Mouse (Mus musculus) MEL (cell line): Measurements from ENCODE around the gene Oprl1. TPM values are rescaled to one million over a fixed set of nuclear protein-coding genes. Genes with fewer than 3 reads are reported as not detected.

Experiments used
- DNase-seq: peaks from one replicate; pipeline ENCODE4 v3.0.0; 2011; ENCODE audit warnings: low read depth, low spot score
- H3K27ac ChIP-seq: 2 replicates; pipeline ENCODE4 v1.5.1; 2012; ENCODE audit warnings: low read depth, mild to moderate bottlenecking, control low read depth, low read length, moderate library complexity; ENCODE audit not compliant: control insufficient read depth
- H3K27me3 ChIP-seq, 2 experiments: fragments of 150-350 bp in 1 of 2; sonication (generic) in 1 of 2; 2 replicates each; pipeline ENCODE4 v1.6.1; 2012; ENCODE audit warnings: low read length in 2 of 2, mild to moderate bottlenecking in 2 of 2, improper control_type of control experiment in 1 of 2, moderate library complexity in 1 of 2; ENCODE audit not compliant: insufficient read depth in 2 of 2, control insufficient read depth in 1 of 2
- H3K36me3 ChIP-seq, 2 experiments: 2 replicates each; pipeline ENCODE4 v1.6.1; 2012 to 2014; ENCODE audit warnings: low read length in 2 of 2, improper control_type of control experiment in 1 of 2, inconsistent platforms in 1 of 2, mild to moderate bottlenecking in 1 of 2; ENCODE audit not compliant: insufficient read depth in 2 of 2, control insufficient read depth in 1 of 2
- H3K4me1 ChIP-seq, 2 experiments: fragments of 150-350 bp in 1 of 2; sonication (generic) in 1 of 2; 2 replicates each; pipeline ENCODE4 v1.6.1; 2012; ENCODE audit warnings: low read length in 2 of 2, improper control_type of control experiment in 1 of 2, mild to moderate bottlenecking in 1 of 2; ENCODE audit not compliant: insufficient read depth in 2 of 2, control insufficient read depth in 1 of 2
- H3K4me3 ChIP-seq, 2 experiments: fragments of 150-350 bp in 1 of 2; sonication (generic) in 1 of 2; 2 replicates each; pipeline ENCODE4 v1.5.1; 2012; ENCODE audit warnings: low read depth in 2 of 2, low read length in 2 of 2, mild to moderate bottlenecking in 2 of 2, moderate library complexity in 2 of 2, control low read depth in 1 of 2, improper control_type of control experiment in 1 of 2; ENCODE audit not compliant: control insufficient read depth in 1 of 2, insufficient read depth in 1 of 2
- H3K79me2 ChIP-seq: 2 replicates; pipeline ENCODE4 v1.6.1; 2012; ENCODE audit warnings: mild to moderate bottlenecking, low read length, moderate library complexity; ENCODE audit not compliant: control insufficient read depth, poor library complexity, insufficient read depth
- H3K9ac ChIP-seq: 2 replicates; pipeline ENCODE4 v1.6.1; 2012; ENCODE audit warnings: low read depth, mild to moderate bottlenecking, control low read depth, low read length, moderate library complexity; ENCODE audit not compliant: control insufficient read depth, poor library complexity, severe bottlenecking
- H3K9me3 ChIP-seq: fragments of 150-350 bp; sonication (generic); replicated peaks from 2 replicates; pipeline ENCODE4 v1.6.1; 2012; ENCODE audit warnings: mild to moderate bottlenecking, low read length, improper control_type of control experiment, moderate library complexity; ENCODE audit not compliant: insufficient read depth
- CHD1 ChIP-seq: IDR thresholded peaks from 2 replicates; pipeline ENCODE4 v1.6.1; 2012; ENCODE audit warnings: low read depth, mild to moderate bottlenecking, inconsistent platforms, low read length, improper control_type of control experiment
- CHD2 ChIP-seq: IDR thresholded peaks from 2 replicates; pipeline ENCODE4 v1.6.1; 2011; ENCODE audit warnings: low read length, improper control_type of control experiment
- CTCF ChIP-seq, 3 experiments: IDR thresholded peaks in 2 of 3; conservative IDR thresholded peaks in 1 of 3; 2 replicates each; pipeline ENCODE4 v1.5.1; 2011 to 2012; ENCODE audit warnings: low read length in 3 of 3, low read depth in 2 of 3, mild to moderate bottlenecking in 2 of 3, improper control_type of control experiment in 1 of 3, inconsistent platforms in 1 of 3, mixed read lengths in 1 of 3, moderate library complexity in 1 of 3; ENCODE audit not compliant: control insufficient read depth in 1 of 3, insufficient read depth in 1 of 3, poor library complexity in 1 of 3, severe bottlenecking in 1 of 3
- E2F4 ChIP-seq: IDR thresholded peaks from 2 replicates; pipeline ENCODE4 v1.6.1; 2011; ENCODE audit warnings: low read depth, low read length, improper control_type of control experiment, borderline replicate concordance
- ELF1 ChIP-seq: IDR thresholded peaks from 2 replicates; pipeline ENCODE4 v1.6.1; 2014; ENCODE audit warnings: low read depth, mild to moderate bottlenecking, inconsistent platforms, low read length, improper control_type of control experiment, moderate library complexity
- ETS1 ChIP-seq: IDR thresholded peaks from 2 replicates; pipeline ENCODE4 v1.6.1; 2012; ENCODE audit warnings: low read depth, mild to moderate bottlenecking, inconsistent platforms, low read length, improper control_type of control experiment, moderate library complexity
- GATA1 ChIP-seq: IDR thresholded peaks from 2 replicates; pipeline ENCODE4 v1.6.1; 2011; ENCODE audit warnings: low read depth, low read length, improper control_type of control experiment
- HCFC1 ChIP-seq: IDR thresholded peaks from 2 replicates; pipeline ENCODE4 v1.6.1; 2012; ENCODE audit warnings: low read depth, mild to moderate bottlenecking, inconsistent platforms, low read length, improper control_type of control experiment, moderate library complexity
- KAT2A ChIP-seq: conservative IDR thresholded peaks from 2 replicates; pipeline ENCODE4 v1.6.1; 2012; ENCODE audit warnings: low read depth, low read length, improper control_type of control experiment, inconsistent platforms
- MAFK ChIP-seq: IDR thresholded peaks from 2 replicates; pipeline ENCODE4 v1.6.1; 2011; ENCODE audit warnings: low read depth, mild to moderate bottlenecking, low read length, improper control_type of control experiment, borderline replicate concordance
- MAX ChIP-seq: IDR thresholded peaks from 2 replicates; pipeline ENCODE4 v1.6.1; 2011; ENCODE audit warnings: low read length, improper control_type of control experiment
- MAZ ChIP-seq: IDR thresholded peaks from 2 replicates; pipeline ENCODE4 v1.6.1; 2012; ENCODE audit warnings: low read depth, mild to moderate bottlenecking, inconsistent platforms, low read length, improper control_type of control experiment
- MXI1 ChIP-seq: IDR thresholded peaks from 2 replicates; pipeline ENCODE4 v1.6.1; 2011; ENCODE audit warnings: mild to moderate bottlenecking, low read depth, low read length, improper control_type of control experiment
- MYB ChIP-seq: IDR thresholded peaks from 2 replicates; pipeline ENCODE4 v1.6.1; 2011; ENCODE audit warnings: mild to moderate bottlenecking, low read depth, low read length, improper control_type of control experiment
- MYC ChIP-seq: IDR thresholded peaks from 2 replicates; pipeline ENCODE4 v1.6.1; 2011; ENCODE audit warnings: low read depth, mild to moderate bottlenecking, low read length, improper control_type of control experiment, moderate library complexity
- NELFE ChIP-seq: IDR thresholded peaks from 2 replicates; pipeline ENCODE4 v1.6.1; 2011; ENCODE audit warnings: low read depth, low read length, improper control_type of control experiment
- NRF1 ChIP-seq: IDR thresholded peaks from 2 replicates; pipeline ENCODE4 v1.6.1; 2014; ENCODE audit warnings: low read depth, mild to moderate bottlenecking, inconsistent platforms, low read length, improper control_type of control experiment, moderate library complexity; ENCODE audit not compliant: poor library complexity, insufficient read depth, severe bottlenecking
- POLR2AphosphoS2 ChIP-seq: IDR thresholded peaks from 2 replicates; pipeline ENCODE4 v1.6.1; 2011; ENCODE audit warnings: low read length, improper control_type of control experiment
- POLR2AphosphoS5 ChIP-seq: IDR thresholded peaks from 2 replicates; pipeline ENCODE4 v1.6.1; 2012; ENCODE audit warnings: low read depth, borderline replicate concordance, mild to moderate bottlenecking, inconsistent platforms, low read length, moderate library complexity, mixed read lengths
- RAD21 ChIP-seq: IDR thresholded peaks from 2 replicates; pipeline ENCODE4 v1.6.1; 2011; ENCODE audit warnings: mild to moderate bottlenecking, low read depth, low read length, improper control_type of control experiment
- RCOR1 ChIP-seq: IDR thresholded peaks from 2 replicates; pipeline ENCODE4 v1.6.1; 2012; ENCODE audit warnings: low read depth, mild to moderate bottlenecking, inconsistent platforms, low read length, improper control_type of control experiment
- SMC3 ChIP-seq: IDR thresholded peaks from 2 replicates; pipeline ENCODE4 v1.6.1; 2011; ENCODE audit warnings: low read depth, low read length, improper control_type of control experiment
- TAL1 ChIP-seq: IDR thresholded peaks from 2 replicates; pipeline ENCODE4 v1.6.1; 2012; ENCODE audit warnings: mild to moderate bottlenecking, inconsistent platforms, low read length, moderate library complexity, mixed read lengths
- TBP ChIP-seq: IDR thresholded peaks from 2 replicates; pipeline ENCODE4 v1.8.0; 2011; ENCODE audit warnings: low read depth, low read length, improper control_type of control experiment
- TCF12 ChIP-seq: IDR thresholded peaks from 2 replicates; pipeline ENCODE4 v1.6.1; 2014; ENCODE audit warnings: low read depth, mild to moderate bottlenecking, inconsistent platforms, low read length, improper control_type of control experiment, moderate library complexity
- USF1 ChIP-seq: IDR thresholded peaks from 2 replicates; pipeline ENCODE4 v1.6.1; 2014; ENCODE audit warnings: low read depth, mild to moderate bottlenecking, inconsistent platforms, low read length, improper control_type of control experiment, moderate library complexity
- USF2 ChIP-seq, 2 experiments: IDR thresholded peaks; 2 replicates each; pipeline ENCODE4 v1.6.1; 2011 to 2012; ENCODE audit warnings: improper control_type of control experiment in 2 of 2, low read length in 2 of 2, borderline replicate concordance in 1 of 2, inconsistent platforms in 1 of 2, low read depth in 1 of 2, mild to moderate bottlenecking in 1 of 2; ENCODE audit not compliant: insufficient read depth in 1 of 2
- ZC3H11A ChIP-seq: IDR thresholded peaks from 2 replicates; pipeline ENCODE4 v1.6.1; 2012; ENCODE audit warnings: low read depth, mild to moderate bottlenecking, inconsistent platforms, low read length, improper control_type of control experiment
- ZKSCAN1 ChIP-seq: IDR thresholded peaks from 2 replicates; pipeline ENCODE4 v1.6.1; 2012; ENCODE audit warnings: low read depth, mild to moderate bottlenecking, inconsistent platforms, low read length, improper control_type of control experiment, moderate library complexity
- ZMIZ1 ChIP-seq: IDR thresholded peaks from 2 replicates; pipeline ENCODE4 v1.6.1; 2012; ENCODE audit warnings: low read depth, mild to moderate bottlenecking, inconsistent platforms, low read length, improper control_type of control experiment, moderate library complexity
- ZNF384 ChIP-seq: IDR thresholded peaks from 2 replicates; pipeline ENCODE4 v1.6.1; 2012; ENCODE audit warnings: low read depth, mild to moderate bottlenecking, inconsistent platforms, low read length, improper control_type of control experiment
- polyA plus RNA-seq, 2 experiments: library from polyadenylated mRNA; stranded (reverse) in 1 of 2; unstranded in 1 of 2; fragments of >175 nt in 1 of 2; fragments of >200 nt in 1 of 2; gene quantifications; 2 replicates each; pipeline versions ENCODE4 v1.2.1 to v1.2.4; 2012; ENCODE audit warnings: low replicate concordance in 2 of 2, low read depth in 1 of 2; ENCODE audit not compliant: insufficient read length in 2 of 2, insufficient read depth in 1 of 2, missing spikeins in 1 of 2
- total RNA-seq: library from RNA; depleted of rRNA; stranded (reverse); fragments of 300-350 nt; gene quantifications from 2 replicates; pipeline ENCODE4 v1.2.3, GENCODE M21; 2012

The Oprl1 gene
- total and polyA plus RNA-seq, 3 experiments = 0.04 to 0.25 TPM; not detected in 1

DNA sequence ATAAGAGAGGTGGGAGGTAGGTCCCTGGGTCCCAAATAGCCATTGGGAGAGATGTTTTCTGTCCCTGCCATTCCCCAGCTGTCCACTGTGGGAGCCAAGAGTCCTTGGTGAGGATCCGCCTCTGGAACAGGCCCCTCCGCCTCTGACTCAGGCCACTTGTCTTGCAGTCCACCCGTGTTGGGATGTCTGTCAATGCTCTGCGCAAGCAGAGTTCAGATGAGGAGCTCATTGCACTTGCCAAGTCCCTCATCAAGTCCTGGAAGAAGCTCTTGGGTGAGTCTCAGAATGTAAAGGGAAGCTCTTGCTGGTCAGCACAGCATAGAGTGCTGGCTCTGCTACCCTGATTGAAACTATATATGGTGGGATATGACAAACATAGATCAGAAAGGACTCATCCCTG lies 31.4 kb upstream of the Oprl1 start:
- no peaks in the 10 kb centered on the region for H3K27me3 ChIP-seq
- peaks cover 0 to 24% of the 10 kb centered on the region in 2 experiments; a peak in 2 of 4 replicates for H3K36me3 ChIP-seq
- no peak for TF ChIP-seq CHD1
- TF ChIP-seq NELFE = no peak
- TF ChIP-seq MAZ = no peak
- no peak for TF ChIP-seq NRF1
- TF ChIP-seq SMC3 = no peak
- no peak overlapping the region for H3K4me3 ChIP-seq
- H3K27ac ChIP-seq = no peak overlapping the region
- no peak overlapping the region for H3K9ac ChIP-seq
- H3K4me1 ChIP-seq = peaks cover 6 to 28% of the 10 kb centered on the region in 2 experiments
- H3K79me2 ChIP-seq = peaks cover 6% of the 10 kb centered on the region; the same call in 1 of the 2 replicates
- no peak for DNase-seq
- H3K9me3 ChIP-seq = no peaks in the 10 kb centered on the region

DNA sequence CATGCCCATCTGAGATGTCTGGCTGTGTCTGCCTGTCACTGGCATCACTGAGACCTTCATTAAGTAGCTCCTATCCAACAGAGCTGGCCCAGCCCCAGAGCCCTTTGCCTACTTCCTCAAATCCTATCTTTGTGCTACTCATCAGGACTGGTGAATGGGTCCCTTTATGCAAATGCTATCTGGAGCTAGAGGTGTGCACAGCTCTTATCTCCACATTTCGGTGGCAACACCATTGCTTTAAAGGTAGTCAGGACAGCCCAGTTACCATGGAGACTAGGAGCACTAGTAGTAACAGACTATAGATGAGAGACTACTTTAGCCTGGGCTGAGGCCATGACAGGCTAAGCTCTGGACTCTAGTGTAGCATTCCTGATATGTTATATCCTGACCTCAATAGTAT lies 30.1 kb upstream of the Oprl1 start:
- Histone ChIP-seq H3K27ac (peak overlapping the region; percentile 60), H3K4me1 (peaks cover 6 to 22% of the 10 kb centered on the region in 2 experiments)
- TF ChIP-seq ZNF384 = no peak
- no peak for TF ChIP-seq ZMIZ1
- no peak for TF ChIP-seq NRF1
- TF ChIP-seq POLR2AphosphoS5 = no peak
- peak; percentile 80 for TF ChIP-seq TCF12
- TF ChIP-seq ZKSCAN1 = no peak
- no peak for TF ChIP-seq NELFE
- no peak for TF ChIP-seq MAFK
- TF ChIP-seq RCOR1 = peak; percentile 60; the same call in 1 of the 2 replicates
- peak; percentile 61 for TF ChIP-seq MXI1
- no peak for TF ChIP-seq MAX
- TF ChIP-seq GATA1 = peak; percentile 95
- TF ChIP-seq TAL1 = peak; percentile 72
- no peak for TF ChIP-seq CTCF (IDR thresholded peaks at IDR 0.05 in 2 of 3, conservative IDR thresholded peaks at IDR 0.05 in 1 of 3; ENCODE audit: control insufficient read depth in 1 of 3, insufficient read depth in 1 of 3, low read depth in 2 of 3, low read length in 3 of 3, poor library complexity in 1 of 3, severe bottlenecking in 1 of 3)
- no peak for TF ChIP-seq SMC3
- TF ChIP-seq ELF1 = peak; percentile 56; the same call in 1 of the 2 replicates
- TF ChIP-seq HCFC1 = peak; percentile 53; the same call in 1 of the 2 replicates
- no peak for TF ChIP-seq MYB
- TF ChIP-seq ETS1 = peak; percentile 87
- no peak for TF ChIP-seq CHD1
- 0 out of 2 replicates have a peak, but pooled peaks have one; percentile 22 for TF ChIP-seq TBP
- no peak for TF ChIP-seq RAD21
- TF ChIP-seq ZC3H11A = no peak
- 0 out of 2 replicates have a peak, but pooled peaks have one; percentile 6 for TF ChIP-seq MAZ
- no peak for TF ChIP-seq USF2 (IDR thresholded peaks at IDR 0.05; ENCODE audit: borderline replicate concordance in 1 of 2, insufficient read depth in 1 of 2, low read depth in 1 of 2, low read length in 2 of 2)
- TF ChIP-seq MYC = 0 out of 2 replicates have a peak, but pooled peaks have one; percentile 24
- TF ChIP-seq CHD2 = no peak
- TF ChIP-seq E2F4 = no peak
- TF ChIP-seq POLR2AphosphoS2 = peak; percentile 73; the same call in 1 of the 2 replicates
- TF ChIP-seq USF1 = no peak
- TF ChIP-seq KAT2A = no peak

More for the DNA sequence above, 30.1 kb upstream of the Oprl1 start:
- peak; percentile 93 for DNase-seq
- H3K79me2 ChIP-seq = peaks cover 6% of the 10 kb centered on the region; the same call in 1 of the 2 replicates
- H3K9ac ChIP-seq = no peak overlapping the region
- peaks cover 0 to 20% of the 10 kb centered on the region in 2 experiments; a peak in 2 of 4 replicates for H3K36me3 ChIP-seq
- H3K27me3 ChIP-seq = no peaks in the 10 kb centered on the region
- no peaks in the 10 kb centered on the region for H3K9me3 ChIP-seq
- H3K4me3 ChIP-seq = no peak overlapping the region
